Mouse (Mus musculus): Measurements from ENCODE around the gene Mettl9. TPM values are rescaled to one million over a fixed set of nuclear protein-coding genes. Genes with fewer than 3 reads are reported as not detected.

Mettl9 gene
- total and polyA plus RNA-seq, 3 experiments, result 25.8 to 75.0 (median 44.3) TPM

DNA sequence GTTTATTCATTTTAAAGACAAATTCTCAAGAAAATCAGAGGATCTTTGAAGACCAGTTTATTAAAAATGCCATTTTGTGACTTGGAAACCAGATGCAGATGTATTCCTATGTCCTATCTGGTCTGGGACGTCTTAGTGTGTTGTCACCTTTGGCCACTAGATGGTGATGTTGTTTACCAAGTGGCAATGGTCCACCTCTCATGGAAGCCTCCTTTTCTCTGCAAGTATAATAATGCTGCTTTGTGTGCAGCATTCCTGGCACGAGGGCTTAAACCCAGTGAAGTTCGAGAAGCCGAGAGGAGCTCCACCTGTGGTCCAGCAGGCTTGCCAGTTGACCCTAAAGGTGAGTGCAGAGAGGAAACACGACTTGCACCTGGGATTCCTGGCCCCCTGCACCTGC, 43.6 kb downstream of the Mettl9 start:
- in situ Hi-C loops (cut with MboI; ENCODE audit: low pct_ligation_motif_present, low pct_unique_long_range_greater_than_20kb, low sequenced_read_pairs), result no loop called here
- Histone ChIP-seq H3K9ac (ENCODE audit: insufficient read depth, low read depth) (no peak overlapping the region), H3K9me3 (replicated peaks; ENCODE audit: low read length) (no peaks in the 10 kb centered on the region), H3K4me3 (replicated peaks in 1 of 3; ENCODE audit: low read depth in 2 of 3, low read length in 2 of 3, poor library complexity in 1 of 3) (no peak overlapping the region), H3K4me2 (ENCODE audit: insufficient read depth, low read depth, poor library complexity, severe bottlenecking) (no peak overlapping the region), H3K79me2 (replicated peaks; ENCODE audit: control insufficient read depth, extremely low read depth, insufficient read depth, poor library complexity, severe bottlenecking) (no peaks in the 10 kb centered on the region), H3K36me3 (replicated peaks in 1 of 2; ENCODE audit: control insufficient read depth in 1 of 2, insufficient read depth in 1 of 2, low read length in 1 of 2) (peaks cover 25 to 54% of the 10 kb centered on the region in 2 experiments), H3K27ac (ENCODE audit: insufficient read depth, low read depth) (no peak overlapping the region), H3K27me3 (replicated peaks) (no peaks in the 10 kb centered on the region), H3K4me1 (ENCODE audit: control insufficient read depth in 1 of 2, insufficient read depth in 2 of 2) (no peaks in the 10 kb centered on the region)
- DNase-seq (ENCODE audit: extremely low read depth), result peak; percentile 56
- TF ChIP-seq SMC3 (IDR thresholded peaks at IDR 0.05; ENCODE audit: low read depth, low read length) (peak; percentile 64), RAD21 (IDR thresholded peaks at IDR 0.05; ENCODE audit: low read depth, low read length) (peak; percentile 68), ETS1 (conservative IDR thresholded peaks at IDR 0.05; ENCODE audit: low read depth, low read length) (no peak), CTCF (conservative IDR thresholded peaks at IDR 0.05 in 1 of 2, IDR thresholded peaks at IDR 0.05 in 1 of 2; ENCODE audit: low read depth in 2 of 2, low read length in 2 of 2) (peak; percentile 63 to 77), JUN (IDR thresholded peaks at IDR 0.05; ENCODE audit: insufficient read depth, low read depth, low read length) (no peak), GABPA (IDR thresholded peaks at IDR 0.05; ENCODE audit: insufficient replicate concordance, low read depth, low read length) (no peak), POLR2AphosphoS2 (IDR thresholded peaks at IDR 0.05; ENCODE audit: low read depth, low read length) (no peak), EP300 (IDR thresholded peaks at IDR 0.05; ENCODE audit: low read length) (no peak), MAX (IDR thresholded peaks at IDR 0.05; ENCODE audit: low read length) (no peak), NELFE (IDR thresholded peaks at IDR 0.05; ENCODE audit: low read depth, low read length) (0 out of 2 replicates have a peak, but pooled peaks have one; percentile 31), ZMIZ1 (IDR thresholded peaks at IDR 0.05; ENCODE audit: low read depth, low read length) (0 out of 2 replicates have a peak, but pooled peaks have one; percentile 25), MAZ (IDR thresholded peaks at IDR 0.05; ENCODE audit: low read depth, low read length) (no peak), MYC (IDR thresholded peaks at IDR 0.05; ENCODE audit: low read depth, low read length) (no peak)
- dilution Hi-C loops (cut with MboI; ENCODE audit: extremely low pct_ligation_motif_present, extremely low pct_unique_long_range_greater_than_20kb, low sequenced_read_pairs), result no loop called here

DNA sequence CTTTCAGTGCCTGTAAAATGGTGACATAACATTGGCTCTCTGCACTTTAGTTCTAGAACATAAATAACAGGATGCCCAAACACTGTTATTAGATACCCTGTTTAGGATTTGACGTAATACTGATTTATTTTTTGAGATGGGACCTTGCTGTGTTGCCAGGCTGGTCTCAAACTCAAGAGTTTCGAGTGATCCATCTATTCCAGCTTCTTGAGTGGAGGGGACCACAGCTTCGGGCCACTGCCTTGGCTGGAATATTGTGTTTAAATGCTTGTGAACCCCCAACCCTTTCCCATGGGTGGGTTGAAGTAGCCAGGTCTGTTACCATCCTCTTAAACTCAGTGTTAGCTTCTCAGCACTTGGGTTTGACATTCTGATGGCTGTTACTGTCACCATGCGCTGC, 47.1 kb downstream of the Mettl9 start, which contains the start of gene Otoa:
TSS of gene Otoa (plus strand) at position 301 of the 400 bp plus-strand sequence.
- H3K9ac ChIP-seq (ENCODE audit: insufficient read depth, low read depth), result no peak within 1 kb of the TSS
- DNase-seq (ENCODE audit: extremely low read depth), result no peak
- H3K27ac ChIP-seq (ENCODE audit: insufficient read depth, low read depth), result no peak within 1 kb of the TSS
- H3K9me3 ChIP-seq (replicated peaks; ENCODE audit: low read length), result no peaks in the 10 kb centered on the region
- H3K79me2 ChIP-seq (replicated peaks; ENCODE audit: control insufficient read depth, extremely low read depth, insufficient read depth, poor library complexity, severe bottlenecking), result no peaks in the 10 kb centered on the region
- TF ChIP-seq TCF12 (IDR thresholded peaks at IDR 0.05; ENCODE audit: low read depth, low read length) (no peak), TBP (conservative IDR thresholded peaks at IDR 0.05; ENCODE audit: low read depth, low read length) (no peak)
- H3K4me3 ChIP-seq (replicated peaks in 1 of 3; ENCODE audit: low read depth in 2 of 3, low read length in 2 of 3, poor library complexity in 1 of 3), result no peak within 1 kb of the TSS
- in situ Hi-C loops (cut with MboI; ENCODE audit: low pct_ligation_motif_present, low pct_unique_long_range_greater_than_20kb, low sequenced_read_pairs), result no loop called here
- H3K27me3 ChIP-seq (replicated peaks), result no peaks in the 10 kb centered on the region
- dilution Hi-C loops (cut with MboI; ENCODE audit: extremely low pct_ligation_motif_present, extremely low pct_unique_long_range_greater_than_20kb, low sequenced_read_pairs), result no loop called here
- H3K36me3 ChIP-seq (replicated peaks in 1 of 2; ENCODE audit: control insufficient read depth in 1 of 2, insufficient read depth in 1 of 2, low read length in 1 of 2), result peaks cover 16 to 25% of the 10 kb centered on the region in 2 experiments
- no peak within 1 kb of the TSS for H3K4me2 ChIP-seq (ENCODE audit: insufficient read depth, low read depth, poor library complexity, severe bottlenecking)
- H3K4me1 ChIP-seq (ENCODE audit: control insufficient read depth in 1 of 2, insufficient read depth in 2 of 2), result no peaks in the 10 kb centered on the region
